In genomic region chr1:36244058-36244827, GRCm38 (mm10) we compare ENCODE assay signal across 7 mouse cellular contexts. TPM values are rescaled to one million over a fixed set of nuclear protein-coding genes. Genes with fewer than 3 reads are reported as not detected.
DNase-seq lines count a peak whose midpoint lies in the region; ATAC-seq lines count a peak whose summit lies in the region.

Uggt1 (minus strand) TSS chr1:36244720.

- no peaks in the 10 kb centered on the region for H3K4me1 ChIP-seq in embryonic facial prominence, embryonic 11.5 days (ENCODE audit: control insufficient read depth, insufficient read depth, low read length)
- peaks cover 12% of the 10 kb centered on the region for H3K4me1 ChIP-seq in limb, embryonic 10.5 days
- peaks cover 45% of the 10 kb centered on the region for H3K4me1 ChIP-seq in midbrain, embryonic 13.5 days (replicated peaks)

- DNase-seq in adrenal gland, postnatal 14 days: peak; percentile 97
- DNase-seq in embryonic facial prominence, embryonic 11.5 days (ENCODE audit: low spot score): peak; percentile 97
- DNase-seq in kidney, adult 11 months: peak; percentile 96
- peak; percentile 96 for DNase-seq in limb, embryonic 10.5 days (ENCODE audit: low spot score)
- peak; percentile 83 for DNase-seq in spleen, adult 12 weeks (ENCODE audit: low spot score)

- H3K27me3 ChIP-seq in embryonic facial prominence, embryonic 11.5 days (ENCODE audit: control insufficient read depth, insufficient read depth, low read length): no peaks in the 10 kb centered on the region
- no peaks in the 10 kb centered on the region for H3K27me3 ChIP-seq in limb, embryonic 10.5 days (ENCODE audit: low read depth, poor library complexity, severe bottlenecking)
- no peaks in the 10 kb centered on the region for H3K27me3 ChIP-seq in midbrain, embryonic 13.5 days

- H3K36me3 ChIP-seq in embryonic facial prominence, embryonic 11.5 days (replicated peaks; ENCODE audit: control insufficient read depth, insufficient read depth, low read depth, low read length): no peaks in the 10 kb centered on the region
- 0 out of 2 replicates have a peak, but pooled peaks cover 3% of the 10 kb centered on the region for H3K36me3 ChIP-seq in limb, embryonic 10.5 days
- no peaks in the 10 kb centered on the region for H3K36me3 ChIP-seq in midbrain, embryonic 13.5 days

- H3K27ac ChIP-seq in embryonic facial prominence, embryonic 11.5 days (replicated peaks; ENCODE audit: low read depth, low read length): peak within 1 kb of the TSS; percentile 39; the same call in 1 of the 2 replicates
- H3K27ac ChIP-seq in limb, embryonic 10.5 days: peak within 1 kb of the TSS; percentile 86
- peak within 1 kb of the TSS; percentile 90 for H3K27ac ChIP-seq in midbrain, embryonic 13.5 days

- H3K4me3 ChIP-seq in embryonic facial prominence, embryonic 11.5 days (ENCODE audit: low read depth, low read length): peak within 1 kb of the TSS; percentile 87
- H3K4me3 ChIP-seq in limb, embryonic 10.5 days: peak within 1 kb of the TSS; percentile 99
- H3K4me3 ChIP-seq in midbrain, embryonic 13.5 days (replicated peaks): peak within 1 kb of the TSS; percentile 95

- ATAC-seq in embryonic facial prominence, embryonic 11.5 days (replicated peaks; ENCODE audit: insufficient number of reproducible peaks, low FRiP score, low TSS enrichment, low read depth): peak; percentile 96
- ATAC-seq in granulocyte monocyte progenitor cell, adult 5-6 weeks (replicated peaks; ENCODE audit: poor library complexity, severe bottlenecking): peak; percentile 91
- ATAC-seq in midbrain, embryonic 13.5 days: peak; percentile 98

- H3K9me3 ChIP-seq in embryonic facial prominence, embryonic 11.5 days (replicated peaks; ENCODE audit: control insufficient read depth, low read length): no peaks in the 10 kb centered on the region
- H3K9me3 ChIP-seq in limb, embryonic 10.5 days (replicated peaks): no peaks in the 10 kb centered on the region
- H3K9me3 ChIP-seq in midbrain, embryonic 13.5 days: no peaks in the 10 kb centered on the region

- peak within 1 kb of the TSS; percentile 79 for H3K9ac ChIP-seq in embryonic facial prominence, embryonic 11.5 days (replicated peaks; ENCODE audit: low read length)
- peak within 1 kb of the TSS; percentile 91 for H3K9ac ChIP-seq in midbrain, embryonic 13.5 days (replicated peaks)

- H3K4me2 ChIP-seq in embryonic facial prominence, embryonic 11.5 days (ENCODE audit: low read depth, low read length): peak within 1 kb of the TSS; percentile 50
- H3K4me2 ChIP-seq in midbrain, embryonic 13.5 days (replicated peaks): peak within 1 kb of the TSS; percentile 86

- WGBS in embryonic facial prominence, embryonic 11.5 days: 1% methylated on average over 49 of the region's 49 CpGs
- 4% methylated on average over 49 of the region's 49 CpGs for WGBS in limb, embryonic 10.5 days
- 2% methylated on average over 49 of the region's 49 CpGs for WGBS in midbrain, embryonic 13.5 days

RNA-seq across cellular contexts. Expression of gene Uggt1, which starts in this region (rescaled TPM):
- 42.8 and 45.7 TPM in 2 replicates for total RNA-seq in adrenal gland, postnatal 14 days (2021)
- 67.3 and 67.8 TPM in 2 replicates for polyA plus RNA-seq in embryonic facial prominence, embryonic 11.5 days (2014; fragmentation: Nextera tagmentation; extraction: Ambion mirVana)
- total RNA-seq in granulocyte monocyte progenitor cell, adult 5-6 weeks (2014; fragmentation: Nextera tagmentation): 63.8 and 67.1 TPM in 2 replicates
- 155 and 170 TPM in 2 replicates for total RNA-seq in granulocyte monocyte progenitor cell, adult 5-6 weeks (2017)
- polyA plus RNA-seq in limb, embryonic 10.5 days (2016; fragmentation: Nextera tagmentation; extraction: Ambion mirVana): 54.1 and 55.2 TPM in 2 replicates
- polyA plus RNA-seq in midbrain, embryonic 13.5 days (2015; fragmentation: Nextera tagmentation; extraction: Ambion mirVana): 49.9 and 53.7 TPM in 2 replicates

Comparison
In these comparisons a context has a peak if more than half of its experiments do, and no peak if none do; other contexts are left out.
1. Peak in every context shown above with its lines: DNase-seq, ATAC-seq, H3K4me3 ChIP-seq and H3K27ac ChIP-seq.
2. H3K27ac ChIP-seq: peak in every context shown above with its lines; median percentile 90 in midbrain, embryonic 13.5 days; 86 in limb, embryonic 10.5 days; 39 in embryonic facial prominence, embryonic 11.5 days.